Mouse (Mus musculus) activated CD4-positive, CD25-positive, alpha-beta regulatory T cell, adult 4 months (primary cell): ENCODE results near the gene Mrpl28. TPM values are rescaled to one million over a fixed set of nuclear protein-coding genes. Genes with fewer than 3 reads are reported as not detected.
"Not testable (repeated sequence)": the region's sequence is repeated elsewhere in the genome, so short reads cannot be mapped to it uniquely, and the experiment has no call there.

Source experiments
- ATAC-seq: one replicate; pipeline ENCODE4 v1.8.0; 2017
- polyA plus RNA-seq, 2 experiments: library from polyadenylated mRNA; unstranded; fragments of 100-300 nt; shearing (Covaris generic); gene quantifications; one replicate each; pipeline ENCODE4 v1.2.1; 2017

The Mrpl28 gene
- 100 to 1,000 TPM; 111 to 135 TPM for polyA plus RNA-seq

- peak; percentile 88 for ATAC-seq
Measured at GRCm38 (mm10) chr17:26123267-26123684, at the start of gene Mrpl28. Gene Mrpl28, plus strand, starts transcription at chr17:26123500.

- no peak for ATAC-seq
Measured at GRCm38 (mm10) chr17:26075246-26075645, 48.1 kb upstream of the Mrpl28 start.

- ATAC-seq = no peak
Measured at GRCm38 (mm10) chr17:26078851-26079250, 44.4 kb upstream of the Mrpl28 start.

GRCm38 (mm10) chr17:26080867-26081266 lies 42.4 kb upstream of the Mrpl28 start:
- no peak for ATAC-seq

GRCm38 (mm10) chr17:26087059-26087564 lies 36.2 kb upstream of the Mrpl28 start:
- no peak for ATAC-seq

- ATAC-seq = peak; percentile 59
Measured at GRCm38 (mm10) chr17:26089905-26090632, 33.2 kb upstream of the Mrpl28 start, which contains the start of gene Decr2. Gene Decr2, minus strand, starts transcription at chr17:26090337.

GRCm38 (mm10) chr17:26094531-26095110 lies 28.7 kb upstream of the Mrpl28 start:
- ATAC-seq = no peak

- ATAC-seq = peak; percentile 19
Measured at GRCm38 (mm10) chr17:26095121-26095740, 28.1 kb upstream of the Mrpl28 start, which contains the start of gene Nme4. Gene Nme4, minus strand, starts transcription at chr17:26095602.

GRCm38 (mm10) chr17:26098461-26098860 lies 24.8 kb upstream of the Mrpl28 start:
- no peak for ATAC-seq

GRCm38 (mm10) chr17:26099316-26099715 lies 24.0 kb upstream of the Mrpl28 start:
- ATAC-seq = not testable (repeated sequence)

- ATAC-seq = no peak
Measured at GRCm38 (mm10) chr17:26100166-26100565, 23.1 kb upstream of the Mrpl28 start.

GRCm38 (mm10) chr17:26101478-26101877 lies 21.8 kb upstream of the Mrpl28 start:
- ATAC-seq = no peak

GRCm38 (mm10) chr17:26105619-26106018 lies 17.7 kb upstream of the Mrpl28 start:
- no peak for ATAC-seq

- no peak for ATAC-seq
Measured at GRCm38 (mm10) chr17:26110156-26110555, 13.1 kb upstream of the Mrpl28 start.

- ATAC-seq = no peak
Measured at GRCm38 (mm10) chr17:26111024-26111423, 12.3 kb upstream of the Mrpl28 start.

GRCm38 (mm10) chr17:26111722-26112121 lies 11.6 kb upstream of the Mrpl28 start:
- ATAC-seq = no peak

GRCm38 (mm10) chr17:26112751-26113150 lies 10.5 kb upstream of the Mrpl28 start:
- ATAC-seq = no peak

GRCm38 (mm10) chr17:26113181-26113948 lies 9.9 kb upstream of the Mrpl28 start, which contains the start of gene Tmem8:
Gene Tmem8, plus strand, starts transcription at chr17:26113299.
- peak; percentile 74 for ATAC-seq

GRCm38 (mm10) chr17:26114061-26114460 lies 9.2 kb upstream of the Mrpl28 start:
- ATAC-seq = no peak

- ATAC-seq = not testable (repeated sequence)
Measured at GRCm38 (mm10) chr17:26114461-26114860, 8.8 kb upstream of the Mrpl28 start.

- no peak for ATAC-seq
Measured at GRCm38 (mm10) chr17:26115205-26115898, 7.9 kb upstream of the Mrpl28 start.

- ATAC-seq = no peak
Measured at GRCm38 (mm10) chr17:26115956-26116487, 7.3 kb upstream of the Mrpl28 start.
